Mouse (Mus musculus) right cerebral cortex, postnatal 25 days (tissue): ENCODE results near the gene Abhd13.
A peak's percentile ranks its signal among the peaks of the same experiment; 100 is the strongest.

Source experiments
- DNase-seq: peaks from one replicate; pipeline ENCODE4 v3.0.0; 2022

Gene Abhd13

GRCm38 (mm10) chr8:9977573-9978314 lies at the start of gene Abhd13, which contains the start of gene Lig4:
TSS of gene Abhd13 (plus strand) at chr8:9977707.
TSS of gene Lig4 (minus strand) at chr8:9977686.
- DNase-seq: peak; percentile 99

GRCm38 (mm10) chr8:9929746-9930445 lies 47.6 kb upstream of the Abhd13 start:
- peak; percentile 77 for DNase-seq

- DNase-seq: no peak
These were observed 44.8 kb upstream of the Abhd13 start for GRCm38 (mm10) chr8:9932711-9933110.

- peak; percentile 31 for DNase-seq
These were observed 42.5 kb upstream of the Abhd13 start for GRCm38 (mm10) chr8:9934891-9935565.

- no peak for DNase-seq
These were observed 41.9 kb upstream of the Abhd13 start for GRCm38 (mm10) chr8:9935574-9935973.

- no peak for DNase-seq
These were observed 28.2 kb upstream of the Abhd13 start for GRCm38 (mm10) chr8:9949134-9949890.

GRCm38 (mm10) chr8:9958338-9958737 lies 19.2 kb upstream of the Abhd13 start:
- DNase-seq: no peak

- no peak for DNase-seq
These were observed 17.6 kb upstream of the Abhd13 start for GRCm38 (mm10) chr8:9959919-9960318.

GRCm38 (mm10) chr8:9971866-9972265 lies 5.6 kb upstream of the Abhd13 start:
- DNase-seq: no peak

GRCm38 (mm10) chr8:9975276-9975675 lies 2.2 kb upstream of the Abhd13 start:
- no peak for DNase-seq

GRCm38 (mm10) chr8:9975898-9976611 lies 1.5 kb upstream of the Abhd13 start:
- DNase-seq: peak; percentile 99

GRCm38 (mm10) chr8:9977016-9977415 lies 491 bp upstream of the Abhd13 start:
- no peak for DNase-seq

- DNase-seq: no peak
These were observed 1.1 kb downstream of the Abhd13 start for GRCm38 (mm10) chr8:9978475-9979230.

GRCm38 (mm10) chr8:9979746-9980145 lies 2.2 kb downstream of the Abhd13 start:
- DNase-seq: no peak

- no peak for DNase-seq
These were observed 2.7 kb downstream of the Abhd13 start for GRCm38 (mm10) chr8:9980188-9980587.

- no peak for DNase-seq
These were observed 26.6 kb downstream of the Abhd13 start for GRCm38 (mm10) chr8:10004115-10004514.

GRCm38 (mm10) chr8:10006156-10006985 lies 28.9 kb downstream of the Abhd13 start, which contains the start of gene Tnfsf13b:
TSS of gene Tnfsf13b (plus strand) at chr8:10006467.
- DNase-seq: no peak

GRCm38 (mm10) chr8:10006986-10007659 lies 29.6 kb downstream of the Abhd13 start:
- peak; percentile 47 for DNase-seq

- DNase-seq: no peak
These were observed 30.1 kb downstream of the Abhd13 start for GRCm38 (mm10) chr8:10007660-10008028.

GRCm38 (mm10) chr8:10016252-10016651 lies 38.7 kb downstream of the Abhd13 start:
- no peak for DNase-seq
